Mouse (Mus musculus): ENCODE measurements around the gene Igsf8.

The Igsf8 gene

GRCm38 (mm10) chr1:172349504-172349903 lies 88.1 kb downstream of the Igsf8 start:
- DNase-seq (ENCODE audit: low spot score in 2 of 2), result no peak

GRCm38 (mm10) chr1:172349916-172350812 lies 88.7 kb downstream of the Igsf8 start:
- DNase-seq (ENCODE audit: low spot score in 2 of 2), result no peak

- no peak for DNase-seq (ENCODE audit: low spot score in 2 of 2)
Measured at GRCm38 (mm10) chr1:172352001-172352400, 90.6 kb downstream of the Igsf8 start.

- DNase-seq (ENCODE audit: low spot score in 2 of 2), result no peak
Measured at GRCm38 (mm10) chr1:172352453-172352852, 91.0 kb downstream of the Igsf8 start.

GRCm38 (mm10) chr1:172355336-172355735 lies 93.9 kb downstream of the Igsf8 start:
- DNase-seq (ENCODE audit: low spot score in 2 of 2), result no peak

GRCm38 (mm10) chr1:172357550-172357949 lies 96.1 kb downstream of the Igsf8 start:
- peak; percentile 48 to 81 for DNase-seq (ENCODE audit: low spot score in 2 of 2)

GRCm38 (mm10) chr1:172358341-172358740 lies 96.9 kb downstream of the Igsf8 start:
- DNase-seq (ENCODE audit: low spot score in 2 of 2), result no peak

- peak; percentile 63 to 77 for DNase-seq (ENCODE audit: low spot score in 2 of 2)
Measured at GRCm38 (mm10) chr1:172364684-172365083, 103.2 kb downstream of the Igsf8 start.

GRCm38 (mm10) chr1:172368768-172369418 lies 107.5 kb downstream of the Igsf8 start:
- DNase-seq (ENCODE audit: low spot score in 2 of 2), result peak; percentile 56 to 80
